Mouse (Mus musculus) adipocyte (in vitro differentiated cells): Measurements from ENCODE around the gene Atp2b2.

Experiments used
- DNase-seq: peaks from one replicate; pipeline ENCODE4 v3.0.0-alpha.2; 2016; ENCODE audit warnings: low spot score

Atp2b2 gene

GRCm38 (mm10) chr6:113791012-113791411 is 251.4 kb downstream of the Atp2b2 start:
- no peak for DNase-seq

GRCm38 (mm10) chr6:113787459-113787968 is 254.9 kb downstream of the Atp2b2 start:
- DNase-seq = no peak

- no peak for DNase-seq
Observed at GRCm38 (mm10) chr6:113785658-113786057, 256.8 kb downstream of the Atp2b2 start.

GRCm38 (mm10) chr6:113778229-113778753 is 264.1 kb downstream of the Atp2b2 start:
- DNase-seq = no peak

GRCm38 (mm10) chr6:113768804-113769203 is 273.6 kb downstream of the Atp2b2 start:
- no peak for DNase-seq

GRCm38 (mm10) chr6:113761644-113762043 is 280.8 kb downstream of the Atp2b2 start:
- DNase-seq = peak; percentile 89

- DNase-seq = no peak
Observed at GRCm38 (mm10) chr6:113749119-113749685, 293.2 kb downstream of the Atp2b2 start.

- DNase-seq = no peak
Observed at GRCm38 (mm10) chr6:113748351-113748750, 294.1 kb downstream of the Atp2b2 start.

GRCm38 (mm10) chr6:113747284-113747683 is 295.1 kb downstream of the Atp2b2 start:
- DNase-seq = no peak

GRCm38 (mm10) chr6:113745117-113745516 is 297.3 kb downstream of the Atp2b2 start:
- DNase-seq = no peak

- DNase-seq = no peak
Observed at GRCm38 (mm10) chr6:113743111-113743510, 299.3 kb downstream of the Atp2b2 start.

- no peak for DNase-seq
Observed at GRCm38 (mm10) chr6:113742321-113742720, 300.1 kb downstream of the Atp2b2 start.

- DNase-seq = no peak
Observed at GRCm38 (mm10) chr6:113741425-113741824, 301.0 kb downstream of the Atp2b2 start.

- DNase-seq = peak; percentile 90
Observed at GRCm38 (mm10) chr6:113740236-113741217, 301.9 kb downstream of the Atp2b2 start, which contains the start of gene Sec13. Gene Sec13 (minus strand): TSS chr6:113740743.

- DNase-seq = no peak
Observed at GRCm38 (mm10) chr6:113737318-113738046, 304.9 kb downstream of the Atp2b2 start.

GRCm38 (mm10) chr6:113731296-113731695 is 311.1 kb downstream of the Atp2b2 start:
- DNase-seq = no peak

GRCm38 (mm10) chr6:113728181-113728580 is 314.2 kb downstream of the Atp2b2 start:
- DNase-seq = no peak

GRCm38 (mm10) chr6:113721061-113721460 is 321.4 kb downstream of the Atp2b2 start:
- no peak for DNase-seq

- no peak for DNase-seq
Observed at GRCm38 (mm10) chr6:113719878-113720277, 322.5 kb downstream of the Atp2b2 start, which contains the start of gene Ghrl. Gene Ghrl (minus strand): TSS chr6:113719880.

GRCm38 (mm10) chr6:113717541-113717940 is 324.9 kb downstream of the Atp2b2 start:
- DNase-seq = peak; percentile 60

- no peak for DNase-seq
Observed at GRCm38 (mm10) chr6:113714797-113715196, 327.6 kb downstream of the Atp2b2 start.

GRCm38 (mm10) chr6:113714276-113714675 is 328.1 kb downstream of the Atp2b2 start:
- DNase-seq = no peak
